Mouse (Mus musculus): ENCODE measurements around the gene 9230104L09Rik. TPM values are rescaled to one million over a fixed set of nuclear protein-coding genes. Genes with fewer than 3 reads are reported as not detected.

The 9230104L09Rik gene
- not detected in 2 replicates for polyA plus RNA-seq (2011; ENCODE audit: insufficient read depth, insufficient read length, low replicate concordance, missing spikeins)

DNA sequence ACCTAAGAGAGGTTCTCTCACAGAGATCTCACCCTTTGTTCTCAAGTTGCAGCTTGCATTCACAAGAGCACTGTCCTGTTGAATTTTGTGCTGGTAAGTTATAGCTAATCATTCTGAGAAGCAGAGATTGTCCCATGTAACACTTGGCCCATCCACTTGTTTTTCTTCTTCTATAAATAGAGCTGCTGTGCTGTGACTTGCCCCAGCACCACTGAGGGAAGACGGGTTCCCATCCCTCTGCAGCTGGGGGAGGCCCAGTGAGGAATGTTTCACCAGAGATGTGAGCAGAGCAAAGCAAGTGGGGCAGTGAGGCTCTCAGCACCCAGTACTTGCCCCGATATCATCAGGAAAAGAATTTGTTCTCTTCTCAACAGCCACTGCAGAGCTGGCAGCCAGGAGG is at the start of gene 9230104L09Rik:
Gene 9230104L09Rik, minus strand, starts transcription at position 73 of the 400 bp plus-strand sequence.
- Histone ChIP-seq H3K4me3 (replicated peaks; ENCODE audit: control insufficient read depth, low read depth, low read length) (no peak within 1 kb of the TSS), H3K27ac (ENCODE audit: control insufficient read depth, insufficient read depth, low read depth, low read length, poor library complexity) (no peak within 1 kb of the TSS), H3K4me1 (ENCODE audit: control insufficient read depth, insufficient read depth, low read length) (peaks cover 2% of the 10 kb centered on the region; the same call in 1 of the 2 replicates)
- TF ChIP-seq POLR2A (IDR thresholded peaks at IDR 0.05; ENCODE audit: borderline replicate concordance, control insufficient read depth, low read depth, low read length) = no peak
- TF ChIP-seq CTCF (IDR thresholded peaks at IDR 0.05; ENCODE audit: control insufficient read depth, insufficient read depth, low read length) = no peak
- WGBS = 68% methylated on average over 2 of the region's 2 CpGs

DNA sequence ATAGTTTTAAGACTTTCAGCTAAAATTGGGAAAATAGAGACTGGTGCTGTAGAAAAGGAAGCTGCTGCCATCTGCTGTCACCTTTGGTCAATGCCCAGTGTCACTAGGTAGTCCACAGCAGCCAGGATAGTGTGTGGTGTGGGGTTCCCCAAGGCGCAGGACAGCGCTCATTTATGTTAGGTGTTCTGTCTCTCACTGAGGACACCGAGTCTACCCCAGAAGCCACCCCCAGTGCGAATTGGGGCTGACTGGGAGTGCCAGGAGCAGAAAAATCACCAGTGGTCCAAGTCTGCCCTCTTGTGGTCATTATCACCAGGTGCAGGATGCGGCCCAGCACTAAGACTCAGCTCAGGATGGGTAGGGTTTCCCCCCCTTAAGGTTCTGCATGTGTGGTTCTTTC is 37.4 kb upstream of the 9230104L09Rik start:
- no peak overlapping the region for H3K4me3 ChIP-seq (replicated peaks; ENCODE audit: control insufficient read depth, low read depth, low read length)
- peak; percentile 82 for TF ChIP-seq CTCF (IDR thresholded peaks at IDR 0.05; ENCODE audit: control insufficient read depth, insufficient read depth, low read length)
- TF ChIP-seq POLR2A (IDR thresholded peaks at IDR 0.05; ENCODE audit: borderline replicate concordance, control insufficient read depth, low read depth, low read length) = no peak
- 6% methylated on average over 5 of the region's 5 CpGs for WGBS

DNA sequence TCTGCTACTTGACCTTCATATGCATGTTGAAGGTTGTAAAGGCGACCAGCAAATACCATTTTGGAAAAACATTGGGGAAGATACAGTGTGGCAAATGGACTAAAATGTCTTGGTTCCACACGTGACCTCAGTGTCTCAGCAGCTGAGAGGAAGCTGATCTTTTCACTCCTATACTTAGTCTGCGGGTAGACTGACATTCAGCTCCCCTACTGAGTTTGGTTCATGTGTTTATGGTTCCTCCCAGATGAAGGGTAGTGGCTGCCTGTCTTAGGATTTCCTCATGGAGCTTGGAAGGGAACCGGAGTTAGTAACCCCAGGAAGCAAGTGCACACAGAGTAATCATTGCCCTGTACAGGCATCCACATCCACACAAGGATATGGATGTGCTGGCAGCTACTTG is 35.5 kb upstream of the 9230104L09Rik start:
- Histone ChIP-seq H3K4me1 (ENCODE audit: control insufficient read depth, insufficient read depth, low read length) (no peaks in the 10 kb centered on the region), H3K4me3 (replicated peaks; ENCODE audit: control insufficient read depth, low read depth, low read length) (no peak overlapping the region), H3K27ac (ENCODE audit: control insufficient read depth, insufficient read depth, low read depth, low read length, poor library complexity) (no peak overlapping the region)
- TF ChIP-seq CTCF (IDR thresholded peaks at IDR 0.05; ENCODE audit: control insufficient read depth, insufficient read depth, low read length) = no peak
- no peak for TF ChIP-seq POLR2A (IDR thresholded peaks at IDR 0.05; ENCODE audit: borderline replicate concordance, control insufficient read depth, low read depth, low read length)
- WGBS = 57% methylated on average over 4 of the region's 4 CpGs

More for the DNA sequence above, 37.4 kb upstream of the 9230104L09Rik start:
- H3K27ac ChIP-seq (ENCODE audit: control insufficient read depth, insufficient read depth, low read depth, low read length, poor library complexity) = no peak overlapping the region
- H3K4me1 ChIP-seq (ENCODE audit: control insufficient read depth, insufficient read depth, low read length) = no peaks in the 10 kb centered on the region

DNA sequence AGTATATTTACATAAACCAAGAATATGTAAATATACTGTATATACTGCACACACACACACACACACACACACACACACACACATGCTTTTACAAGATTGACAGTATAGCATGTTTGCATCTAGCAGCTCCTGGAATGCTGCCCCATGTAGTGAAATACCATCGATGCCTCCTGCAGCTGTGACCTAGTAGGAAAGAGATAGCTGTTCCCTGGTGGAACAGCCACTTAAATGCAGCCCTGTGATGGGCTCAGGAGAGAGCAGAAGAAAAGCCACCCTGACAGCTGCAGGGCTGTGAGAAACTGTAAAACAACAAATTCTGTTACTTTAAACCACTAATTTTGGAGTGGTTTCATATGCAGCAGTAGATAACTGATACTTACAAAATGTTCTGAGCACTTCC is 31.4 kb upstream of the 9230104L09Rik start:
- Histone ChIP-seq H3K27ac (ENCODE audit: control insufficient read depth, insufficient read depth, low read depth, low read length, poor library complexity) (no peak overlapping the region), H3K4me1 (ENCODE audit: control insufficient read depth, insufficient read depth, low read length) (no peaks in the 10 kb centered on the region), H3K4me3 (replicated peaks; ENCODE audit: control insufficient read depth, low read depth, low read length) (no peak overlapping the region)
- TF ChIP-seq POLR2A (IDR thresholded peaks at IDR 0.05; ENCODE audit: borderline replicate concordance, control insufficient read depth, low read depth, low read length) = no peak
- TF ChIP-seq CTCF (IDR thresholded peaks at IDR 0.05; ENCODE audit: control insufficient read depth, insufficient read depth, low read length) = no peak
- WGBS = 77% methylated on average over 1 of the region's 1 CpGs

DNA sequence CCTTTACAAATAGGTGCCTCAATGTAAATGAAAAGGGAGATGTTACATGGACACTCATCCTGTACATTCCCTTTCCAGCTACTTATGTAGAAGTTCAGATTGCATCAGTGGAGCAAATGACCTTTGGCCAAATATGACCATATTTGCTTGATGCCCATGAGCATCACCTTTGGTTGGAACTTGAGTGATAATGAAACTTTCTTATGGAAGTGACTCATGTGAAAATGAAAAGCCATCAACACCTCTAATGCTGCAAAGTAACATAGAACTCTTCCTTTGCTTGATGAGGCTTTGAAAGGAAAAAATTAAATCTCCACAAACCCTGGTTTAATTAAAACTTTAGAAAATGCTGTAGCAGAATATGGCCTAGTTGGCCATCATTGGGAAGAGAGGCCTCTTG is 28.3 kb upstream of the 9230104L09Rik start:
- H3K27ac ChIP-seq (ENCODE audit: control insufficient read depth, insufficient read depth, low read depth, low read length, poor library complexity) = no peak overlapping the region
- H3K4me3 ChIP-seq (replicated peaks; ENCODE audit: control insufficient read depth, low read depth, low read length) = no peak overlapping the region
- TF ChIP-seq CTCF (IDR thresholded peaks at IDR 0.05; ENCODE audit: control insufficient read depth, insufficient read depth, low read length) (no peak), POLR2A (IDR thresholded peaks at IDR 0.05; ENCODE audit: borderline replicate concordance, control insufficient read depth, low read depth, low read length) (no peak)
- H3K4me1 ChIP-seq (ENCODE audit: control insufficient read depth, insufficient read depth, low read length) = no peaks in the 10 kb centered on the region

DNA sequence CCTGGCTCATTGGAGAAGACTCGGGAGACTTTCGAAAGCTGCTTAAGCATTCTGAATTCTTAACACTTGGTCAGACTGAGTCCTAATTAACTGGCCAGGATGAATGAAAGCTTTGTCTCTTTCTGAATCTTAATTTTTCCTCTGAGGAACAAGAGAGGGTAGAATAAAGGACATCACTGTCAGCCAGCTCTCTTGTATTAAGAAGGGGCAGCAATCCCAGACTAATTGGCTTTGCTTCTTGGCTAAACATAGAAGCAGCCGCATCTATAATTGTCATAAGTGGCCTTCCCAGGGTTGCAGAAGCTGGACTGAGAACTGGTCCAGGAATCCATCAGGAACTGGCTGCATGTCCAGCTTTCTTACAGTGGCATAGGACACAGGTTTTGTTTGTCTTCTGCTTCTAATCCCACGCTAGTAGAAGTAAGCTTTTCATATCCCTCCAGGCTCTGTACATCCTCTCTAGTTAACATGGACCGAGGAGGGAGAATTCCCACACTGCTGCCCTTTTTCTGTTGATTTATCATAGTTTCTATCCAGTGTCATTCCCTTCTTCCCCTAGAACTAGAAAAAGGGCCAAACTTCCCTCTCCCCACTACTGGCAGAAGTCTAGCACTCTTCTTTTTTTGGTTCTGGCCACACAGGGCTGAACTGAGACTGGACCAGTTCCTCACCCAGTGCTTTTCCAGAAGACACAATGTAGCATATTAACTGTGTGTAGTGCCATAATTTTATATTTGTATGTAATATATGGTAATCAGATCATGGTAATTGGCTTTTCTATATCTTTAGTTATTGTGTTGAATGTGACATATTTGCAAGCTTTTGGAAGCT is 25.4 kb upstream of the 9230104L09Rik start:
- Histone ChIP-seq H3K4me1 (ENCODE audit: control insufficient read depth, insufficient read depth, low read length) (no peaks in the 10 kb centered on the region), H3K4me3 (replicated peaks; ENCODE audit: control insufficient read depth, low read depth, low read length) (no peak overlapping the region), H3K27ac (ENCODE audit: control insufficient read depth, insufficient read depth, low read depth, low read length, poor library complexity) (no peak overlapping the region)
- WGBS = 84% methylated on average over 5 of the region's 5 CpGs
- TF ChIP-seq CTCF (IDR thresholded peaks at IDR 0.05; ENCODE audit: control insufficient read depth, insufficient read depth, low read length) (no peak), POLR2A (IDR thresholded peaks at IDR 0.05; ENCODE audit: borderline replicate concordance, control insufficient read depth, low read depth, low read length) (no peak)

DNA sequence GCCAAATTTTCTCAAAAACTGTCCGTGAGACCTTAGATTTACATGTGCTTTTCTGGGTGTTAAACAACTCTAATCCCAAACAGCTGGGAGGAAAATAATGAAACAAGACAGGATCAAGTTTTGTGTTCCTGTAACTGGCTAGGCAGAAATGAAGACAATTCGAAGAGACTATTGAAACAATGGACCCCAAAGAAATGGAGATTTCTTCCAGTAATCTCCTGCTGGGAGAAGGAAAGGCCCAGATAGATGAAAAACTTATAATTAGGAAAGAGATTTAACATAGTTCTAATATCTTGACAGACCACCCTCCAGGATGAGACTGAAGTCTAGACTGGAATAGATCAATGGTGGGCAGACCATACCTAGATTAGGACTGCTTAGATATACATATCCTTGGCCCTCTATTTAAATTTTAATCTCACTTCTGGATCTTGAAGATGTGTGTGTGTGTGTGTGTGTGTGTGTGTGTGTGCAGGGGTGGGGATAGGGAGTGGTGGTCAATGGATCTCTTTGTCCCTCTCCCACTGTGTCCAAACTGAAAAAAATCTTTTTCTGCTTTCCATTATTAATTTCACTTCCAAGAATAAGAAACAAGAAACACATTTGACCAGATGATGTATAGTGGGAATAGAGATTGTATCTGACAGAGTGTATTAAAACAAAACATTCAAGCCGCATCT is 24.6 kb upstream of the 9230104L09Rik start:
- TF ChIP-seq CTCF (IDR thresholded peaks at IDR 0.05; ENCODE audit: control insufficient read depth, insufficient read depth, low read length) (no peak), POLR2A (IDR thresholded peaks at IDR 0.05; ENCODE audit: borderline replicate concordance, control insufficient read depth, low read depth, low read length) (no peak)
- 77% methylated on average over 3 of the region's 3 CpGs for WGBS
- H3K4me1 ChIP-seq (ENCODE audit: control insufficient read depth, insufficient read depth, low read length) = no peaks in the 10 kb centered on the region; the same call in 1 of the 2 replicates
- no peak overlapping the region for H3K27ac ChIP-seq (ENCODE audit: control insufficient read depth, insufficient read depth, low read depth, low read length, poor library complexity)
- H3K4me3 ChIP-seq (replicated peaks; ENCODE audit: control insufficient read depth, low read depth, low read length) = no peak overlapping the region

- H3K4me3 ChIP-seq (replicated peaks; ENCODE audit: control insufficient read depth, low read depth, low read length) = no peak overlapping the region
- 46% methylated on average over 3 of the region's 3 CpGs for WGBS
- no peak for TF ChIP-seq POLR2A (IDR thresholded peaks at IDR 0.05; ENCODE audit: borderline replicate concordance, control insufficient read depth, low read depth, low read length)
- no peak for TF ChIP-seq CTCF (IDR thresholded peaks at IDR 0.05; ENCODE audit: control insufficient read depth, insufficient read depth, low read length)
- no peak overlapping the region for H3K27ac ChIP-seq (ENCODE audit: control insufficient read depth, insufficient read depth, low read depth, low read length, poor library complexity)
- no peaks in the 10 kb centered on the region; the same call in 1 of the 2 replicates for H3K4me1 ChIP-seq (ENCODE audit: control insufficient read depth, insufficient read depth, low read length)
Observed at GRCm38 (mm10) chr2:148888872-148889271, 24.0 kb upstream of the 9230104L09Rik start.

Measured in bone marrow, adult 2 months (tissue).